33 mouse cellular contexts compared by ENCODE assay signal in the genomic region with DNA sequence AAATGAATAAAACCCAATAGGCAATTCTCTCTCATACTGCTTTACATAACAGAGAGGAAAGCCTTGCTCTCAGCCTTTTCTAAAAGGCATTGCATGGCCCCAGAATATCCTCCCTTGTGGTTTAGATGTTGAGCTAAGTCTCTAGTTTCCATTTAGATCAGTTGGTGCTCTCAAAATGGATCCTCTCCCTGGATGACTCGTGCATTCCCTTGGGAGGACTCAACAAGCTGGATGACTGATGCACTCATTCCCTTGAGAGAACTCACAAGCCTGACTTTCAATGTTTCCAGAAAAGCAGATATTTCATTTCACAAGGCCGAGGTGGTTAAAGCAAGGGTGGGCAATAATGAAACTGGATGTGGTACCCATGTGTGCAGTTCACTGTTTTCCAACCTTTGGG. TPM values are rescaled to one million over a fixed set of nuclear protein-coding genes. Genes with fewer than 3 reads are reported as not detected.
DNase-seq lines count a peak whose midpoint lies in the region; ATAC-seq and TF ChIP-seq lines count a peak whose summit lies in the region.
"Had no signal": no experiment of that assay in that cellular context is flagged by ENCODE, and none has a peak within 500 bp of the region (broad histone marks: within the 10 kb centered on the region; RNA-seq: fewer than 3 reads in every experiment).

No protein-coding gene starts in this region.

- peak; percentile 26 for ATAC-seq in Patski
- ATAC-seq: forebrain, embryonic 13.5 days; forebrain, embryonic 16.5 days; hindbrain, embryonic 16.5 days; intestine, embryonic 15.5 days had no signal

- no peaks in the 10 kb centered on the region for H3K27me3 ChIP-seq in Patski
- H3K27me3 ChIP-seq: forebrain, embryonic 13.5 days; hindbrain, embryonic 13.5 days; intestine, embryonic 15.5 days had no signal

- DNase-seq in 3134 (ENCODE audit: extremely low read depth, insufficient read length, low spot score): peak; percentile 33
- DNase-seq in 3T3-L1 (ENCODE audit: low read depth, low spot score): peak; percentile 85
- DNase-seq in MN1 (ENCODE audit: low spot score): peak; percentile 67
- peak; percentile 33 for DNase-seq in Patski (ENCODE audit: low read depth, low spot score)
- no peak for DNase-seq in spleen, adult 18-20 months
- DNase-seq in c-Kit-positive CD71-positive TER-119-positive erythroid progenitor cells, embryonic 14.5 days (ENCODE audit: low spot score): no peak
- DNase-seq in adrenal gland, adult 2 months: no peak
- no peak for DNase-seq in right cerebral cortex, postnatal 36 days (ENCODE audit: low spot score in 2 of 2)
- DNase-seq: adrenal gland, postnatal 10 days; B cell, adult 2 months; cerebellum, adult 11-12 months; cerebellum, adult 8-10 months; cerebellum, postnatal 10 days; gastrocnemius, adult 2 months; gastrocnemius, postnatal 14 days; heart, adult 18-20 months; heart, postnatal 36 days; kidney, adult 11 months; kidney, adult 8-10 months had no signal

- POLR2A ChIA-PET in Patski (lab: Charles Lee): no interaction called here

- no peak for TF ChIP-seq CTCF in Patski (IDR thresholded peaks at IDR 0.05)

- CTCF ChIA-PET in Patski (lab: Charles Lee): interaction anchor here (1.9 kb wide), 1 partner anchor 25 kb away, joined by 5 read pairs; no protein-coding TSS in a partner anchor

- in situ Hi-C loops in Patski (cut with MboI; ENCODE audit: low pct_unique_long_range_greater_than_20kb): no loop called here

RNA-seq across cellular contexts. Expression of a gene that starts 28.1 kb away (rescaled TPM):
- not detected for polyA plus RNA-seq in Patski (2021)
- total RNA-seq in adrenal gland, adult 2 months (2021): not detected
- not detected in 2 replicates for polyA plus RNA-seq in adrenal gland, adult 2 months (2012; rRNA removed)
- total RNA-seq: adrenal gland, postnatal 10 days; G1E; gastrocnemius, adult 2 months; gastrocnemius, postnatal 14 days; gastrocnemius, postnatal 4 days; heart, adult 18-20 months; heart, postnatal 36 days had no signal
- polyA plus RNA-seq: embryonic facial prominence, embryonic 11.5 days; forebrain, embryonic 10.5 days; forebrain, embryonic 13.5 days; frontal cortex, adult 2 months; G1E; heart, embryonic 11.5 days; heart, embryonic 14.5 days; heart, postnatal 0 days; hindbrain, embryonic 10.5 days; hindbrain, embryonic 16.5 days; intestine, embryonic 15.5 days had no signal

RNA-seq across cellular contexts. Expression of a gene that starts 42.3 kb away (rescaled TPM):
- 44.9 TPM for polyA plus RNA-seq in Patski (2021)
- total RNA-seq in adrenal gland, adult 2 months (2021): 10 to 100 TPM; 34.3 to 47.8 TPM
- 1.6 and 2.3 TPM in 2 replicates for polyA plus RNA-seq in adrenal gland, adult 2 months (2012; rRNA removed)

Comparison
In these comparisons a context has a peak if more than half of its experiments do, and no peak if none do; other contexts are left out.
1. DNase-seq: peak in 3134 (single experiment), 3T3-L1 (single experiment), MN1 (single experiment) and Patski (single experiment); none in spleen, adult 18-20 months (0 of 2), c-Kit-positive CD71-positive TER-119-positive erythroid progenitor cells, embryonic 14.5 days (single experiment), adrenal gland, adult 2 months (single experiment) and right cerebral cortex, postnatal 36 days (0 of 2).
2. RNA of a gene that starts 42.3 kb away (polyA plus RNA-seq): 44.9 TPM in Patski (single experiment); 1.6 to 2.3 TPM in adrenal gland, adult 2 months; every median in the first group is over 10 times any median in the second.